Mouse (Mus musculus): Measurements from ENCODE around the gene Slc9a1.

GRCm38 (mm10) chr4:133447967-133448366, 78.5 kb downstream of the Slc9a1 start:
- TF ChIP-seq CTCF (IDR thresholded peaks at IDR 0.05; ENCODE audit: extremely low read depth, insufficient read depth, low read length) (no peak), POLR2A (IDR thresholded peaks at IDR 0.05; ENCODE audit: extremely low read depth, insufficient read depth, low read length) (no peak)

Measured in cortical plate, adult 2 months (tissue).